Mouse (Mus musculus): ENCODE data around the gene Acaa1a. TPM values are rescaled to one million over a fixed set of nuclear protein-coding genes. Genes with fewer than 3 reads are reported as not detected.

Acaa1a gene
- polyA plus RNA-seq, 1 experiment from 2014 or later: 81.5 TPM

DNA sequence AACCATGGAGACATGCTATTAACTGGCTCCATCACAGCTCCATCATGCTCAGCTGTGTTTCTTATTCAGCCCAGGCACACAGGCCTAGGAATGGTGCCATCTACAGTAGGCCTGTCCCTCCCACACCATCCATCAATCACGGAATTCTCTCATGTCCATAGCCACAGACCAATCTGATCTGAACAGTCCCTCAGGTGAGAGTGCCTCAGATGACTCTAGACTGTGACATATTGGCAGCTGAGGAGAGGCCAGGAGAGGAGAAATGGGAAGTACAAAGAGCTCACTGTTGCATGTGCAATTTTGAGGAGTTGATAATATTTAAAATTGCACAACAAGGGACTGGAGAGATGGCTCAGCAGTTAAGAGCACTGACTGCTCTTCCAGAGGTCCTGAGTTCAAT lies 55.3 kb downstream of the Acaa1a start:
- no peaks in the 10 kb centered on the region for H3K27me3 ChIP-seq
- H3K4me3 ChIP-seq: no peak overlapping the region
- ATAC-seq (replicated peaks; ENCODE audit: insufficient number of reproducible peaks, insufficient read depth, low FRiP score, low read depth): no peak
- H3K9me3 ChIP-seq (replicated peaks): no peaks in the 10 kb centered on the region
- WGBS: 77% methylated on average over 1 of the region's 1 CpGs
- no peak overlapping the region for H3K9ac ChIP-seq
- H3K4me1 ChIP-seq (replicated peaks): no peaks in the 10 kb centered on the region
- no peaks in the 10 kb centered on the region for H3K36me3 ChIP-seq
- no peak overlapping the region for H3K4me2 ChIP-seq
- no peak overlapping the region for H3K27ac ChIP-seq

Other genes with a start within 250 kb of the Acaa1a start
- gene Plcd1, start 246.2 kb upstream of the Acaa1a start, polyA plus RNA-seq (2015; fragmentation: Nextera tagmentation; extraction: Ambion mirVana): 16.6 and 25.2 TPM in 2 replicates
- 0.46 and 0.53 TPM in 2 replicates for gene Dlec1, start 237.2 kb upstream of the Acaa1a start, polyA plus RNA-seq (2015; fragmentation: Nextera tagmentation; extraction: Ambion mirVana)
- 0.62 and 3.0 TPM in 2 replicates for gene Acaa1b, start 182.6 kb upstream of the Acaa1a start, polyA plus RNA-seq (2015; fragmentation: Nextera tagmentation; extraction: Ambion mirVana)
- not detected in 2 replicates for gene Gm47289, start 180.5 kb upstream of the Acaa1a start, polyA plus RNA-seq (2015; fragmentation: Nextera tagmentation; extraction: Ambion mirVana)
- gene Slc22a13, start 130.6 kb upstream of the Acaa1a start, polyA plus RNA-seq (2015; fragmentation: Nextera tagmentation; extraction: Ambion mirVana): not detected in 2 replicates
- gene Oxsr1, start 17.2 kb upstream of the Acaa1a start, polyA plus RNA-seq (2015; fragmentation: Nextera tagmentation; extraction: Ambion mirVana): 6.7 and 8.6 TPM in 2 replicates
- gene Myd88, start 1.7 kb downstream of the Acaa1a start, polyA plus RNA-seq (2015; fragmentation: Nextera tagmentation; extraction: Ambion mirVana): 14.9 and 20.0 TPM in 2 replicates
- 1.1 and 2.6 TPM in 2 replicates for gene Xylb, start 17.7 kb downstream of the Acaa1a start, polyA plus RNA-seq (2015; fragmentation: Nextera tagmentation; extraction: Ambion mirVana)
- 0.11 and 0.25 TPM in 2 replicates for gene Slc22a14, start 25.9 kb downstream of the Acaa1a start, polyA plus RNA-seq (2015; fragmentation: Nextera tagmentation; extraction: Ambion mirVana)
- 9.5 and 12.6 TPM in 2 replicates for gene Acvr2b, start 62.4 kb downstream of the Acaa1a start, polyA plus RNA-seq (2015; fragmentation: Nextera tagmentation; extraction: Ambion mirVana)
- gene Exog, start 105.3 kb downstream of the Acaa1a start, polyA plus RNA-seq (2015; fragmentation: Nextera tagmentation; extraction: Ambion mirVana): 9.7 and 12.0 TPM in 2 replicates
- 7.0 and 9.0 TPM in 2 replicates for gene Scn5a, start 239.3 kb downstream of the Acaa1a start, polyA plus RNA-seq (2015; fragmentation: Nextera tagmentation; extraction: Ambion mirVana)

Data from heart, embryonic 15.5 days (tissue).